Mouse (Mus musculus): Measurements from ENCODE around the gene Wnt10b. TPM values are rescaled to one million over a fixed set of nuclear protein-coding genes. Genes with fewer than 3 reads are reported as not detected.
A peak's percentile ranks its signal among the peaks of the same experiment; 100 is the strongest.

Gene Wnt10b
- polyA plus RNA-seq, 1 experiment from 2014 or later, result 1.7 TPM

- under 1% methylated on average over 39 of the region's 39 CpGs for WGBS
- Histone ChIP-seq H3K4me2 (peak within 1 kb of the TSS; percentile 96), H3K27ac (peak within 1 kb of the TSS; percentile 18; the same call in 1 of the 2 replicates), H3K4me3 (replicated peaks) (peak within 1 kb of the TSS; percentile 57), H3K36me3 (no peaks in the 10 kb centered on the region), H3K4me1 (replicated peaks) (peaks cover 41% of the 10 kb centered on the region), H3K9ac (replicated peaks) (peak within 1 kb of the TSS; percentile 65), H3K9me3 (no peaks in the 10 kb centered on the region), H3K27me3 (peaks cover 7% of the 10 kb centered on the region)
- ATAC-seq (ENCODE audit: insufficient number of reproducible peaks, insufficient read depth, low FRiP score, low TSS enrichment, low read depth), result peak; percentile 81
Measured at GRCm38 (mm10) chr15:98727443-98728321, 50.3 kb downstream of the Wnt10b start, which contains the start of gene Fkbp11. Gene Fkbp11 (minus strand): TSS chr15:98728198.

- H3K27me3 ChIP-seq, result peaks cover 7% of the 10 kb centered on the region
- ATAC-seq (ENCODE audit: insufficient number of reproducible peaks, insufficient read depth, low FRiP score, low TSS enrichment, low read depth), result no peak
- 32% methylated on average over 7 of the region's 7 CpGs for WGBS
- no peaks in the 10 kb centered on the region for H3K9me3 ChIP-seq
- H3K4me3 ChIP-seq (replicated peaks), result peak overlapping the region; percentile 57
- H3K9ac ChIP-seq (replicated peaks), result 0 out of 2 replicates have a peak overlapping the region, but pooled peaks have one; percentile 9
- H3K27ac ChIP-seq, result no peak overlapping the region
- peaks cover 46% of the 10 kb centered on the region for H3K4me1 ChIP-seq (replicated peaks)
- H3K4me2 ChIP-seq, result peak overlapping the region; percentile 96
- H3K36me3 ChIP-seq, result no peaks in the 10 kb centered on the region
Measured at GRCm38 (mm10) chr15:98726746-98727145, 51.2 kb downstream of the Wnt10b start.

GRCm38 (mm10) chr15:98726079-98726478 lies 51.9 kb downstream of the Wnt10b start:
- no peak overlapping the region for H3K4me3 ChIP-seq (replicated peaks)
- no peak for ATAC-seq (ENCODE audit: insufficient number of reproducible peaks, insufficient read depth, low FRiP score, low TSS enrichment, low read depth)
- no peak overlapping the region for H3K9ac ChIP-seq (replicated peaks)
- peaks cover 7% of the 10 kb centered on the region for H3K27me3 ChIP-seq
- 72% methylated on average over 4 of the region's 4 CpGs for WGBS
- no peaks in the 10 kb centered on the region for H3K9me3 ChIP-seq
- peak overlapping the region; percentile 96 for H3K4me2 ChIP-seq
- no peak overlapping the region for H3K27ac ChIP-seq
- peaks cover 46% of the 10 kb centered on the region for H3K4me1 ChIP-seq (replicated peaks)
- H3K36me3 ChIP-seq, result no peaks in the 10 kb centered on the region

- 0 out of 2 replicates have a peak overlapping the region, but pooled peaks have one; percentile 4 for H3K4me3 ChIP-seq (replicated peaks)
- peaks cover 46% of the 10 kb centered on the region for H3K4me1 ChIP-seq (replicated peaks)
- peak overlapping the region; percentile 41 for H3K4me2 ChIP-seq
- no peaks in the 10 kb centered on the region for H3K36me3 ChIP-seq
- no peaks in the 10 kb centered on the region for H3K9me3 ChIP-seq
- ATAC-seq (ENCODE audit: insufficient number of reproducible peaks, insufficient read depth, low FRiP score, low TSS enrichment, low read depth), result no peak
- H3K27me3 ChIP-seq, result peaks cover 7% of the 10 kb centered on the region
- 31% methylated on average over 19 of the region's 19 CpGs for WGBS
- no peak overlapping the region for H3K27ac ChIP-seq
- H3K9ac ChIP-seq (replicated peaks), result 0 out of 2 replicates have a peak overlapping the region, but pooled peaks have one; percentile 27
Measured at GRCm38 (mm10) chr15:98724441-98724840, 53.5 kb downstream of the Wnt10b start.

GRCm38 (mm10) chr15:98722854-98723253 lies 55.1 kb downstream of the Wnt10b start:
- no peak for ATAC-seq (ENCODE audit: insufficient number of reproducible peaks, insufficient read depth, low FRiP score, low TSS enrichment, low read depth)
- H3K4me2 ChIP-seq, result no peak overlapping the region
- H3K27ac ChIP-seq, result no peak overlapping the region
- H3K9ac ChIP-seq (replicated peaks), result no peak overlapping the region
- WGBS, result 61% methylated on average over 14 of the region's 14 CpGs
- no peak overlapping the region for H3K4me3 ChIP-seq (replicated peaks)
- peaks cover 34% of the 10 kb centered on the region for H3K4me1 ChIP-seq (replicated peaks)
- H3K27me3 ChIP-seq, result peaks cover 7% of the 10 kb centered on the region
- H3K9me3 ChIP-seq, result no peaks in the 10 kb centered on the region
- no peaks in the 10 kb centered on the region for H3K36me3 ChIP-seq

GRCm38 (mm10) chr15:98722191-98722590 lies 55.8 kb downstream of the Wnt10b start:
- H3K4me1 ChIP-seq (replicated peaks), result peaks cover 33% of the 10 kb centered on the region
- no peaks in the 10 kb centered on the region for H3K9me3 ChIP-seq
- H3K36me3 ChIP-seq, result no peaks in the 10 kb centered on the region
- H3K27me3 ChIP-seq, result peaks cover 7% of the 10 kb centered on the region
- H3K27ac ChIP-seq, result no peak overlapping the region
- no peak overlapping the region for H3K4me2 ChIP-seq
- no peak for ATAC-seq (ENCODE audit: insufficient number of reproducible peaks, insufficient read depth, low FRiP score, low TSS enrichment, low read depth)
- WGBS, result 77% methylated on average over 8 of the region's 8 CpGs
- H3K4me3 ChIP-seq (replicated peaks), result no peak overlapping the region
- H3K9ac ChIP-seq (replicated peaks), result no peak overlapping the region

Other genes starting within 250 kb of the Wnt10b start
- 190 and 192 TPM in 2 replicates for gene Kansl2, start 243.9 kb downstream of the Wnt10b start, polyA plus RNA-seq (2016; fragmentation: Nextera tagmentation; extraction: Ambion mirVana)
- 54.0 and 59.4 TPM in 2 replicates for gene Ccnt1, start 207.2 kb downstream of the Wnt10b start, polyA plus RNA-seq (2016; fragmentation: Nextera tagmentation; extraction: Ambion mirVana)
- gene 4930415O20Rik, start 207.1 kb downstream of the Wnt10b start, polyA plus RNA-seq (2016; fragmentation: Nextera tagmentation; extraction: Ambion mirVana), result 0.69 TPM in 1 of 2 replicates, not detected in the other
- 22.1 and 25.7 TPM in 2 replicates for gene Adcy6, start 168.1 kb downstream of the Wnt10b start, polyA plus RNA-seq (2016; fragmentation: Nextera tagmentation; extraction: Ambion mirVana)
- 43.1 and 44.3 TPM in 2 replicates for gene Cacnb3, start 147.3 kb downstream of the Wnt10b start, polyA plus RNA-seq (2016; fragmentation: Nextera tagmentation; extraction: Ambion mirVana)
- 24.5 and 31.5 TPM in 2 replicates for gene Ddx23, start 115.3 kb downstream of the Wnt10b start, polyA plus RNA-seq (2016; fragmentation: Nextera tagmentation; extraction: Ambion mirVana)
- gene Rnd1, start 100.7 kb downstream of the Wnt10b start, polyA plus RNA-seq (2016; fragmentation: Nextera tagmentation; extraction: Ambion mirVana), result 0.24 and 0.54 TPM in 2 replicates
- 0.50 and 0.70 TPM in 2 replicates for gene Ccdc65, start 69.9 kb downstream of the Wnt10b start, polyA plus RNA-seq (2016; fragmentation: Nextera tagmentation; extraction: Ambion mirVana)
- 25.4 and 28.0 TPM in 2 replicates for gene Fkbp11, start 50.0 kb downstream of the Wnt10b start, polyA plus RNA-seq (2016; fragmentation: Nextera tagmentation; extraction: Ambion mirVana)
- 46.5 and 54.1 TPM in 2 replicates for gene Arf3, start 14.9 kb downstream of the Wnt10b start, polyA plus RNA-seq (2016; fragmentation: Nextera tagmentation; extraction: Ambion mirVana)
- not detected in 2 replicates for gene Wnt1, start 11.7 kb upstream of the Wnt10b start, polyA plus RNA-seq (2016; fragmentation: Nextera tagmentation; extraction: Ambion mirVana)
- 0.23 TPM in 1 of 2 replicates, not detected in the other for gene Ddn, start 31.3 kb upstream of the Wnt10b start, polyA plus RNA-seq (2016; fragmentation: Nextera tagmentation; extraction: Ambion mirVana)
- gene Prkag1, start 53.4 kb upstream of the Wnt10b start, polyA plus RNA-seq (2016; fragmentation: Nextera tagmentation; extraction: Ambion mirVana), result 81.4 and 88.4 TPM in 2 replicates
- 13.0 and 14.4 TPM in 2 replicates for gene Kmt2d, start 93.1 kb upstream of the Wnt10b start, polyA plus RNA-seq (2016; fragmentation: Nextera tagmentation; extraction: Ambion mirVana)
- gene Rhebl1, start 116.4 kb upstream of the Wnt10b start, polyA plus RNA-seq (2016; fragmentation: Nextera tagmentation; extraction: Ambion mirVana), result 23.9 and 25.8 TPM in 2 replicates
- gene Dhh, start 120.4 kb upstream of the Wnt10b start, polyA plus RNA-seq (2016; fragmentation: Nextera tagmentation; extraction: Ambion mirVana), result 0.52 and 0.74 TPM in 2 replicates
- 23.4 and 24.1 TPM in 2 replicates for gene Lmbr1l, start 140.1 kb upstream of the Wnt10b start, polyA plus RNA-seq (2016; fragmentation: Nextera tagmentation; extraction: Ambion mirVana)
- 1,691 and 1,695 TPM in 2 replicates for gene Tuba1b, start 156.4 kb upstream of the Wnt10b start, polyA plus RNA-seq (2016; fragmentation: Nextera tagmentation; extraction: Ambion mirVana)
- not detected in 2 replicates for gene Gm49450, start 175.4 kb upstream of the Wnt10b start, polyA plus RNA-seq (2016; fragmentation: Nextera tagmentation; extraction: Ambion mirVana)
- gene Tuba1a, start 175.6 kb upstream of the Wnt10b start, polyA plus RNA-seq (2016; fragmentation: Nextera tagmentation; extraction: Ambion mirVana), result 1,314 and 1,328 TPM in 2 replicates